Mouse (Mus musculus): Measurements from ENCODE around the gene Gm3336.

Gm3336 gene

GRCm38 (mm10) chr8:70716521-70717400 is 1.6 kb upstream of the Gm3336 start:
- DNase-seq (ENCODE audit: low spot score in 2 of 2), result no peak

GRCm38 (mm10) chr8:70719796-70720270 is 1.5 kb downstream of the Gm3336 start:
- no peak for DNase-seq (ENCODE audit: low spot score in 2 of 2)

GRCm38 (mm10) chr8:70720739-70721138 is 2.4 kb downstream of the Gm3336 start:
- DNase-seq (ENCODE audit: low spot score in 2 of 2), result peak; percentile 82 to 86

GRCm38 (mm10) chr8:70721601-70722000 is 3.3 kb downstream of the Gm3336 start:
- DNase-seq (ENCODE audit: low spot score in 2 of 2), result no peak

- DNase-seq (ENCODE audit: low spot score in 2 of 2), result no peak
These were observed 5.3 kb downstream of the Gm3336 start, which contains the start of gene Pde4c for GRCm38 (mm10) chr8:70723486-70724210. Pde4c (plus strand) TSS chr8:70723720.

- DNase-seq (ENCODE audit: low spot score in 2 of 2), result no peak
These were observed 5.9 kb downstream of the Gm3336 start for GRCm38 (mm10) chr8:70724216-70724615.

GRCm38 (mm10) chr8:70725792-70726447 is 7.6 kb downstream of the Gm3336 start:
- no peak for DNase-seq (ENCODE audit: low spot score in 2 of 2)

- no peak for DNase-seq (ENCODE audit: low spot score in 2 of 2)
These were observed 8.4 kb downstream of the Gm3336 start for GRCm38 (mm10) chr8:70726721-70727120.

- no peak for DNase-seq (ENCODE audit: low spot score in 2 of 2)
These were observed 11.6 kb downstream of the Gm3336 start for GRCm38 (mm10) chr8:70729808-70730475.

- no peak for DNase-seq (ENCODE audit: low spot score in 2 of 2)
These were observed 12.6 kb downstream of the Gm3336 start for GRCm38 (mm10) chr8:70730956-70731355.

GRCm38 (mm10) chr8:70737705-70738104 is 19.4 kb downstream of the Gm3336 start:
- no peak for DNase-seq (ENCODE audit: low spot score in 2 of 2)

- no peak for DNase-seq (ENCODE audit: low spot score in 2 of 2)
These were observed 19.9 kb downstream of the Gm3336 start for GRCm38 (mm10) chr8:70738211-70738610.

- no peak for DNase-seq (ENCODE audit: low spot score in 2 of 2)
These were observed 23.3 kb downstream of the Gm3336 start for GRCm38 (mm10) chr8:70741661-70742060.

- no peak for DNase-seq (ENCODE audit: low spot score in 2 of 2)
These were observed 23.8 kb downstream of the Gm3336 start for GRCm38 (mm10) chr8:70742176-70742575.

- DNase-seq (ENCODE audit: low spot score in 2 of 2), result no peak
These were observed 24.8 kb downstream of the Gm3336 start for GRCm38 (mm10) chr8:70742981-70743655.

- DNase-seq (ENCODE audit: low spot score in 2 of 2), result no peak
These were observed 25.6 kb downstream of the Gm3336 start for GRCm38 (mm10) chr8:70743656-70744590.

- DNase-seq (ENCODE audit: low spot score in 2 of 2), result no peak
These were observed 26.5 kb downstream of the Gm3336 start for GRCm38 (mm10) chr8:70744806-70745205.

GRCm38 (mm10) chr8:70745691-70746220 is 27.4 kb downstream of the Gm3336 start:
- no peak for DNase-seq (ENCODE audit: low spot score in 2 of 2)

- DNase-seq (ENCODE audit: low spot score in 2 of 2), result no peak
These were observed 28.3 kb downstream of the Gm3336 start for GRCm38 (mm10) chr8:70746676-70747075.
